Mouse (Mus musculus) ES-E14 (cell line): ENCODE measurements around the gene Ncbp1.

Experiments used
- CHD2 ChIP-seq: IDR thresholded peaks from 2 replicates; pipeline ENCODE4 v1.6.1; 2014; ENCODE audit warnings: mild to moderate bottlenecking, low read depth, low read length, inconsistent platforms
- MAFK ChIP-seq: IDR thresholded peaks from 2 replicates; pipeline ENCODE4 v1.6.1; 2014; ENCODE audit warnings: mild to moderate bottlenecking, low read depth, low read length, inconsistent platforms; ENCODE audit not compliant: insufficient read depth

- TF ChIP-seq CHD2 (no peak), MAFK (no peak)
Measured at GRCm38 (mm10) chr4:46102078-46102769, 36.2 kb upstream of the Ncbp1 start.
